Mouse (Mus musculus) bone marrow macrophage, adult 2 months (primary cell): ENCODE data around the gene Bcl2l15. TPM values are rescaled to one million over a fixed set of nuclear protein-coding genes. Genes with fewer than 3 reads are reported as not detected.
A peak's percentile ranks its signal among the peaks of the same experiment; 100 is the strongest.
"Not testable (repeated sequence)": the region's sequence is repeated elsewhere in the genome, so short reads cannot be mapped to it uniquely, and the experiment has no call there.

ENCODE experiments used
- H3K27ac ChIP-seq: 2 replicates; pipeline ENCODE4 v1.5.1; 2012; ENCODE audit warnings: low read depth, low read length; ENCODE audit not compliant: insufficient read depth
- H3K4me1 ChIP-seq: 2 replicates; pipeline ENCODE4 v1.6.1; 2012; ENCODE audit warnings: low read length; ENCODE audit not compliant: control insufficient read depth, insufficient read depth
- H3K4me3 ChIP-seq: 2 replicates; pipeline ENCODE4 v1.5.1; 2012; ENCODE audit warnings: mild to moderate bottlenecking, low read length, moderate library complexity; ENCODE audit not compliant: insufficient read depth
- CTCF ChIP-seq: IDR thresholded peaks from 2 replicates; pipeline ENCODE4 v1.5.1; 2012; ENCODE audit warnings: low read depth, mild to moderate bottlenecking, low read length, moderate library complexity
- POLR2A ChIP-seq: IDR thresholded peaks from 2 replicates; pipeline ENCODE4 v1.6.1; 2012; ENCODE audit warnings: mild to moderate bottlenecking, low read depth, low read length, borderline replicate concordance
- polyA plus RNA-seq: library from polyadenylated mRNA; stranded (reverse); fragments of >200 nt; gene quantifications from 2 replicates; pipeline ENCODE4 v1.2.4, GENCODE M21; 2012; ENCODE audit not compliant: missing spikeins, insufficient read depth, insufficient read length

Bcl2l15 gene
- not detected in 2 replicates for polyA plus RNA-seq

DNA sequence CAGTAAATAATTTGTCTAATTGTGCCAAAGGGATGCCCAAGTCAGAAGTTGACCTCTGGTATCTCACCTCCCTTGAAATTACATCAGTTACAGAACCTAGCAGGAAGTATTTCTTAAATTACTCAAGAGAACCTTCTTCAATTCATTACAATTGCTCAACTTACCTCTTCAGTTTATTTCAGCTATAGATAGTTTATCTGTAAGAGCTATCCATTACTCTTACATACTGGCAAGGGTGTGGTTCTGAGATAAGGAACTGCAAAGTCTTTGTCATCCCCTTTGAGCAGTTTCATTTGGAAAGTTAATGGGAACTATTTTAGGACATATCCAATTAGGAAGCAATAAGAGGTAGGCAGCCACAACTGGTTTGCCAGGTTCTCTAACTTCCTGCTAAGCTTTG, at the start of gene Bcl2l15:
Gene Bcl2l15, plus strand, starts transcription at position 176 of the 400 bp plus-strand sequence.
- Histone ChIP-seq H3K4me1 (peaks cover 26% of the 10 kb centered on the region), H3K4me3 (no peak within 1 kb of the TSS), H3K27ac (no peak within 1 kb of the TSS)
- no peak for TF ChIP-seq CTCF
- no peak for TF ChIP-seq POLR2A

- Histone ChIP-seq H3K27ac (no peak overlapping the region), H3K4me3 (no peak overlapping the region), H3K4me1 (peaks cover 69% of the 10 kb centered on the region)
- no peak for TF ChIP-seq CTCF
Measured at GRCm38 (mm10) chr3:103782844-103783609, 49.4 kb upstream of the Bcl2l15 start.

GRCm38 (mm10) chr3:103787225-103787624, 45.2 kb upstream of the Bcl2l15 start:
- peaks cover 56% of the 10 kb centered on the region for H3K4me1 ChIP-seq

GRCm38 (mm10) chr3:103789096-103789495, 43.3 kb upstream of the Bcl2l15 start:
- H3K4me3 ChIP-seq, result peak overlapping the region; percentile 94; the same call in 1 of the 2 replicates
- no peak overlapping the region for H3K27ac ChIP-seq
- TF ChIP-seq CTCF (no peak), POLR2A (no peak)
- H3K4me1 ChIP-seq, result peaks cover 48% of the 10 kb centered on the region

More at GRCm38 (mm10) chr3:103787225-103787624, 45.2 kb upstream of the Bcl2l15 start:
- TF ChIP-seq CTCF (no peak), POLR2A (no peak)
- Histone ChIP-seq H3K27ac (no peak overlapping the region), H3K4me3 (no peak overlapping the region)

GRCm38 (mm10) chr3:103789891-103790345, 42.5 kb upstream of the Bcl2l15 start:
- Histone ChIP-seq H3K4me1 (peaks cover 43% of the 10 kb centered on the region), H3K27ac (peak overlapping the region; percentile 69), H3K4me3 (peak overlapping the region; percentile 94)
- TF ChIP-seq CTCF, result no peak
- no peak for TF ChIP-seq POLR2A

GRCm38 (mm10) chr3:103790346-103791145, 41.9 kb upstream of the Bcl2l15 start:
- Histone ChIP-seq H3K4me3 (peak overlapping the region; percentile 94), H3K27ac (peak overlapping the region; percentile 69), H3K4me1 (peaks cover 38% of the 10 kb centered on the region)
- no peak for TF ChIP-seq POLR2A

DNA sequence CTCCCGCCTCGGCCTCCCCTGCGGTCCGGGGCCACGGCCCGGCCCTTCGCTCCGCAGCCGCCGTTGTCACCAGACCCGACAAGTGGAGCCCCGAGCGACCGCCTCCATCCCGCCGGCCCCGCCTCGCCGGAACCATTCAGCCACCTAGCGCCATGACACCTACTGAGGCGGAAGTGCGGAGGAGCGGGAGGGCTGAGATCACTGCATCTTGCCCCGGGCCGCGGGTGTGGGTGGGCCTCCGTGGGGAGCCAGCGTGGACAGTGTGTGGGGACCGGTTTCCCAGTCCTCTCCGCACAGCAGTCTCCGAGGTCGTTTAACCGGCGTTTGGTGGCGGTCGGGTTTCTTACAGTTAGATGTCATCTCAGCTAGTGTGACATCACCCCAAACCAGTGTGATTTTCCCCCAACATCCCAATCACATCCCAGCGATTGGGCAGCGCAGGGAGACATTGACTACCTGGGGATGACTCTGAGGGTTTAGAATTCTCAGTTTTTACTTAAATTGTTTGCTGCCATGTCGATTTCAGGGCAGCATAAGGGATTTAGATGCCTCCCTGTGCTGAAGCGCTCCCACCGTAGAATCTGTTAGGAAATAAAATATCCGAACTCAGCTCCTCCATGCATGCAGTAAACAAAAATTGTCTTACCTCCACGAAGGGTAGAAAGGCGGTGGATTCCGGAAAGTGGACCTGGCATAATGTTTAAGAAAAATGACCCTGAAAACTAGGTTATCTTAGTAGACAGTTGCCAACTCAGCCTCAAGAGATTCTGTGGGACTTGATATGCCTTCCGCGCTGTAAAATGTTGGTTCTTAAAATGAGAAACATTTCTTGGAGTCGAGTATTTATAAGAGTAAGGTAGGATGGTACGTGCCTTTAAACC, 40.9 kb upstream of the Bcl2l15 start, which contains the start of gene Hipk1:
Gene Hipk1, minus strand, starts transcription at position 334 of the 881 bp plus-strand sequence.
- TF ChIP-seq CTCF, result no peak
- H3K4me1 ChIP-seq, result peaks cover 37% of the 10 kb centered on the region
- H3K27ac ChIP-seq, result peak within 1 kb of the TSS; percentile 69
- peak within 1 kb of the TSS; percentile 94 for H3K4me3 ChIP-seq

GRCm38 (mm10) chr3:103792111-103792406, 40.3 kb upstream of the Bcl2l15 start:
- peaks cover 40% of the 10 kb centered on the region for H3K4me1 ChIP-seq
- H3K27ac ChIP-seq, H3K4me3 ChIP-seq: not testable (repeated sequence)

DNA sequence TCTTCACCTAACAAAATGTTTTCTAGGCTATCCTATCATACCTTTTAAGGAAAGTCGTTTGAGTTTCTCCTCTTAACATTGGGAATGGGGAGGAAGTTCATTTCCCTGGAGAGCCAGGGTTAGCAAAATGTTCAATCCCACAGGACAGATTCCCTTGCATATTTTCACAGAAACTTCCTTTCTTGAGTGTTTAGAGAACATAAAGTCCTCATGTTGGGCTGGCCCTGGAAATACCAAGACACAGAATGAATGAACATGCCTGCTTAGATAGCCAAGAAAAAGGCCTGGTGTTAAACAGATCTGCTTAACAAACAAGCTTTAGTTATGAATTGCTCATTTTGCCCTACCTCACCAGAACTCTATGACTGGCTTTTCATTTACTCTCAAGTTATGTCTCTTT, 39.8 kb upstream of the Bcl2l15 start:
- no peak for TF ChIP-seq POLR2A
- H3K4me1 ChIP-seq, result peaks cover 37% of the 10 kb centered on the region
- H3K4me3 ChIP-seq, result no peak overlapping the region
- H3K27ac ChIP-seq, result no peak overlapping the region
